Mouse (Mus musculus) midbrain, embryonic 16.5 days (tissue): ENCODE measurements around the gene Arfip1. TPM values are rescaled to one million over a fixed set of nuclear protein-coding genes. Genes with fewer than 3 reads are reported as not detected.
A peak's percentile ranks its signal among the peaks of the same experiment; 100 is the strongest.

ENCODE experiments used
- ATAC-seq: fragments of 200-750 bp; cut with Nextera tagmentation; 2 replicates; pipeline ENCODE4 v1.8.0; 2017; ENCODE audit warnings: moderate TSS enrichment
- H3K27ac ChIP-seq: fragments of 300-500 bp; sonication (generic); 2 replicates; pipeline ENCODE4 v1.5.1; 2014; ENCODE audit warnings: mild to moderate bottlenecking, low read length, mixed read lengths
- H3K27me3 ChIP-seq: fragments of 300-500 bp; sonication (generic); 2 replicates; pipeline ENCODE4 v1.6.1; 2014; ENCODE audit warnings: low read depth, low read length, mixed read lengths; ENCODE audit not compliant: control insufficient read depth, insufficient read depth
- H3K36me3 ChIP-seq: fragments of 300-500 bp; sonication (generic); 2 replicates; pipeline ENCODE4 v1.6.1; 2014; ENCODE audit warnings: mild to moderate bottlenecking, low read length, moderate library complexity, mixed read lengths; ENCODE audit not compliant: control insufficient read depth, insufficient read depth
- H3K4me1 ChIP-seq: fragments of 300-500 bp; sonication (generic); 2 replicates; pipeline ENCODE4 v1.6.1; 2014; ENCODE audit warnings: mild to moderate bottlenecking, low read length, mixed read lengths; ENCODE audit not compliant: control insufficient read depth, insufficient read depth
- H3K4me2 ChIP-seq: fragments of 300-500 bp; sonication (generic); 2 replicates; pipeline ENCODE4 v1.6.1; 2014; ENCODE audit warnings: mild to moderate bottlenecking, low read length, mixed read lengths
- H3K4me3 ChIP-seq: fragments of 300-500 bp; sonication (generic); 2 replicates; pipeline ENCODE4 v1.5.1; 2014; ENCODE audit warnings: low read depth, mild to moderate bottlenecking, low read length, moderate library complexity, mixed read lengths
- H3K9ac ChIP-seq: fragments of 300-500 bp; sonication (generic); 2 replicates; pipeline ENCODE4 v1.6.1; 2014; ENCODE audit warnings: low read depth, low read length, mixed read lengths
- H3K9me3 ChIP-seq: fragments of 300-500 bp; sonication (generic); replicated peaks from 2 replicates; pipeline ENCODE4 v1.6.1; 2014; ENCODE audit warnings: mild to moderate bottlenecking, low read length, mixed read lengths; ENCODE audit not compliant: control insufficient read depth, poor library complexity, severe bottlenecking
- WGBS: fragments of 180-500 bp; shearing (Covaris S2); extraction: QIAGEN DNeasy Blood & Tissue Kit; methylation state at CpG from one replicate; pipeline ENCODE4 v1.1.7; 2014; 5-methylcytosine and 5-hydroxymethylcytosine counted together
- polyA plus RNA-seq: library from polyadenylated mRNA; unstranded; fragments of >200 nt; fragmentation: Nextera tagmentation; extraction: Ambion mirVana; gene quantifications from 2 replicates; pipeline ENCODE4 v1.2.1, GENCODE M21; 2015

The Arfip1 gene
- polyA plus RNA-seq, 1 experiment from 2014 or later: 22.1 TPM

- H3K4me3 ChIP-seq: no peak overlapping the region
- WGBS: 47% methylated on average over 6 of the region's 6 CpGs
- no peak for ATAC-seq
- H3K27me3 ChIP-seq: no peaks in the 10 kb centered on the region
- H3K4me1 ChIP-seq: no peaks in the 10 kb centered on the region
- H3K9me3 ChIP-seq: no peaks in the 10 kb centered on the region
- H3K9ac ChIP-seq: no peak overlapping the region
- no peaks in the 10 kb centered on the region for H3K36me3 ChIP-seq
- no peak overlapping the region for H3K27ac ChIP-seq
- no peak overlapping the region for H3K4me2 ChIP-seq
Measured at GRCm38 (mm10) chr3:84488716-84489115, 93.7 kb downstream of the Arfip1 start.

- WGBS: 88% methylated on average over 3 of the region's 3 CpGs
- Histone ChIP-seq H3K27ac (no peak overlapping the region), H3K4me1 (peaks cover 3% of the 10 kb centered on the region; the same call in 1 of the 2 replicates), H3K4me3 (no peak overlapping the region), H3K36me3 (no peaks in the 10 kb centered on the region), H3K9me3 (no peaks in the 10 kb centered on the region), H3K4me2 (no peak overlapping the region), H3K27me3 (peaks cover 13% of the 10 kb centered on the region), H3K9ac (no peak overlapping the region)
- no peak for ATAC-seq
Measured at GRCm38 (mm10) chr3:84484891-84485290, 97.5 kb downstream of the Arfip1 start.

GRCm38 (mm10) chr3:84484333-84484732, 98.1 kb downstream of the Arfip1 start:
- Histone ChIP-seq H3K36me3 (no peaks in the 10 kb centered on the region), H3K4me2 (no peak overlapping the region), H3K4me1 (peaks cover 6% of the 10 kb centered on the region; the same call in 1 of the 2 replicates), H3K27ac (no peak overlapping the region), H3K9me3 (no peaks in the 10 kb centered on the region), H3K4me3 (no peak overlapping the region), H3K9ac (no peak overlapping the region), H3K27me3 (peaks cover 13% of the 10 kb centered on the region)
- WGBS: 75% methylated on average over 4 of the region's 4 CpGs
- ATAC-seq: no peak

GRCm38 (mm10) chr3:84482121-84482520, 100.3 kb downstream of the Arfip1 start:
- no peak for ATAC-seq

GRCm38 (mm10) chr3:84481104-84481503, 101.3 kb downstream of the Arfip1 start:
- H3K27me3 ChIP-seq: peaks cover 29% of the 10 kb centered on the region
- no peaks in the 10 kb centered on the region for H3K36me3 ChIP-seq
- ATAC-seq: no peak
- H3K9ac ChIP-seq: peak overlapping the region; percentile 86
- H3K4me3 ChIP-seq: peak overlapping the region; percentile 79
- H3K4me1 ChIP-seq: peaks cover 17% of the 10 kb centered on the region
- H3K9me3 ChIP-seq: no peaks in the 10 kb centered on the region
- H3K27ac ChIP-seq: no peak overlapping the region
- 2% methylated on average over 11 of the region's 11 CpGs for WGBS
- peak overlapping the region; percentile 94 for H3K4me2 ChIP-seq

More at GRCm38 (mm10) chr3:84482121-84482520, 100.3 kb downstream of the Arfip1 start:
- peaks cover 17% of the 10 kb centered on the region for H3K4me1 ChIP-seq
- 49% methylated on average over 6 of the region's 6 CpGs for WGBS
- peaks cover 24% of the 10 kb centered on the region for H3K27me3 ChIP-seq
- H3K27ac ChIP-seq: no peak overlapping the region
- H3K9ac ChIP-seq: no peak overlapping the region
- H3K4me3 ChIP-seq: no peak overlapping the region
- no peaks in the 10 kb centered on the region for H3K36me3 ChIP-seq
- no peak overlapping the region for H3K4me2 ChIP-seq
- no peaks in the 10 kb centered on the region for H3K9me3 ChIP-seq

GRCm38 (mm10) chr3:84480006-84480897, 102.2 kb downstream of the Arfip1 start, which contains the start of gene Fhdc1:
Gene Fhdc1, minus strand, starts transcription at chr3:84480429.
- Histone ChIP-seq H3K4me3 (peak within 1 kb of the TSS; percentile 79), H3K4me2 (peak within 1 kb of the TSS; percentile 94), H3K36me3 (no peaks in the 10 kb centered on the region), H3K9me3 (no peaks in the 10 kb centered on the region), H3K9ac (peak within 1 kb of the TSS; percentile 86), H3K27me3 (peaks cover 29% of the 10 kb centered on the region), H3K4me1 (peaks cover 17% of the 10 kb centered on the region), H3K27ac (peak within 1 kb of the TSS; percentile 71)
- under 1% methylated on average over 72 of the region's 82 CpGs for WGBS
- ATAC-seq: peak; percentile 80

- peak; percentile 55 for ATAC-seq
- peak overlapping the region; percentile 94 for H3K4me2 ChIP-seq
- no peaks in the 10 kb centered on the region for H3K9me3 ChIP-seq
- no peak overlapping the region for H3K27ac ChIP-seq
- peak overlapping the region; percentile 79 for H3K4me3 ChIP-seq
- no peaks in the 10 kb centered on the region for H3K36me3 ChIP-seq
- H3K27me3 ChIP-seq: peaks cover 29% of the 10 kb centered on the region
- WGBS: under 1% methylated on average over 61 of the region's 61 CpGs
- H3K4me1 ChIP-seq: peaks cover 17% of the 10 kb centered on the region
- peak overlapping the region; percentile 86 for H3K9ac ChIP-seq
Measured at GRCm38 (mm10) chr3:84479293-84480005, 103.0 kb downstream of the Arfip1 start.

GRCm38 (mm10) chr3:84478896-84479292, 103.5 kb downstream of the Arfip1 start:
- H3K4me2 ChIP-seq: peak overlapping the region; percentile 94
- H3K4me1 ChIP-seq: peaks cover 17% of the 10 kb centered on the region
- peak overlapping the region; percentile 79 for H3K4me3 ChIP-seq
- no peak for ATAC-seq
- H3K27ac ChIP-seq: no peak overlapping the region
- H3K36me3 ChIP-seq: no peaks in the 10 kb centered on the region
- H3K9ac ChIP-seq: peak overlapping the region; percentile 86
- H3K9me3 ChIP-seq: no peaks in the 10 kb centered on the region
- peaks cover 29% of the 10 kb centered on the region for H3K27me3 ChIP-seq
- 4% methylated on average over 12 of the region's 12 CpGs for WGBS
